Mouse (Mus musculus): Measurements from ENCODE around the gene Inpp4b.

DNA sequence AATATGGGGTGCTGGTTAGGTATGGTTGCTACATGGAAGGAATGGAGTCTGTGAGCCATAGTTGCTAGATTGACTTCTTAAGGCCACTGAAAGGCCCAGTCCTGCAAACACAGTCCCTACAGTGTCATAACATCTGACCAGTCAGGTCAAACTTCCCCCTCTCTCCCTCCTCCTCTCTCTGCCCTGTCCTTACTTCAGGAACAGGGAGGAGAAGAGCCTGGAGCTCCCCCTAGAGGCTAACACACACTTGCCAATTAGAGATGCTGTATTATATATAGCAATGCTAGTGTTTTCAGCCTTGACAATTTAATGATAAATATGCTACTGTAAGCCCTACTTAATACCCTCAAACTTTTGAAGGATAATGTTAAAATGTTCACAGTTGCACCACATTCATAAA, 464.4 kb downstream of the Inpp4b start:
- TF ChIP-seq CTCF (IDR thresholded peaks at IDR 0.05) (peak; percentile 93), EP300 (IDR thresholded peaks at IDR 0.05) (no peak)

Measured in lung, postnatal 0 days (tissue).